In genomic region chrX:16910211-16911095, GRCm38 (mm10) we compare ENCODE assay signal across 9 mouse cellular contexts. TPM values are rescaled to one million over a fixed set of nuclear protein-coding genes. Genes with fewer than 3 reads are reported as not detected.
DNase-seq lines count a peak whose midpoint lies in the region; ATAC-seq and TF ChIP-seq lines count a peak whose summit lies in the region.
"Had no signal": no experiment of that assay in that cellular context is flagged by ENCODE, and none has a peak within 500 bp of the region (broad histone marks: within the 10 kb centered on the region; RNA-seq: fewer than 3 reads in every experiment).

No protein-coding gene starts in this region.

- WGBS in lung, adult 2 months, result 25% methylated on average over 18 of the region's 18 CpGs
- 27% methylated on average over 18 of the region's 18 CpGs for WGBS in hindbrain, postnatal 0 days

- no peaks in the 10 kb centered on the region for H3K36me3 ChIP-seq in hindbrain, postnatal 0 days (ENCODE audit: insufficient read depth, low read length)

- H3K4me3 ChIP-seq in lung, adult 2 months (replicated peaks; ENCODE audit: extremely low read depth, low read depth, low read length), result peak overlapping the region; percentile 28
- peak overlapping the region; percentile 29 for H3K4me3 ChIP-seq in hindbrain, postnatal 0 days (ENCODE audit: low read length)

- DNase-seq in lung, adult 2 months, result no peak
- no peak for DNase-seq in lung, postnatal 14 days
- DNase-seq in embryo, embryonic 11 days, result peak; percentile 26
- DNase-seq in hindbrain, postnatal 0 days (ENCODE audit: low spot score), result peak; percentile 39
- peak; percentile 28 for DNase-seq in retina, embryonic 14.5 days (ENCODE audit: low spot score)
- DNase-seq in T-cell, adult 2 months (ENCODE audit: low spot score), result no peak
- DNase-seq in urinary bladder, postnatal 36 days (ENCODE audit: low spot score in 2 of 2), result no peak

- peak overlapping the region; percentile 33; the same call in 1 of the 2 replicates for H3K9ac ChIP-seq in hindbrain, postnatal 0 days (replicated peaks; ENCODE audit: low read length)

- no peak for TF ChIP-seq POLR2A in lung, adult 2 months (IDR thresholded peaks at IDR 0.05; ENCODE audit: borderline replicate concordance, extremely low read depth, low read depth, low read length)

- H3K27me3 ChIP-seq in hindbrain, postnatal 0 days (ENCODE audit: insufficient read depth, low read length), result no peaks in the 10 kb centered on the region

- H3K4me2 ChIP-seq in hindbrain, postnatal 0 days (ENCODE audit: low read depth, low read length), result peak overlapping the region; percentile 53

- no peak for TF ChIP-seq CTCF in lung, adult 2 months (IDR thresholded peaks at IDR 0.05; ENCODE audit: insufficient read depth, low read length)
- no peak for TF ChIP-seq CTCF in hindbrain, postnatal 0 days (IDR thresholded peaks at IDR 0.05; ENCODE audit: low read depth)

- peak; percentile 80 for ATAC-seq in hindbrain, postnatal 0 days
- no peak for ATAC-seq in erythroid progenitor cell, adult 5-6 weeks (replicated peaks; ENCODE audit: low FRiP score, poor library complexity, severe bottlenecking)

- H3K4me1 ChIP-seq in lung, adult 2 months (ENCODE audit: control insufficient read depth, insufficient read depth, low read length), result no peaks in the 10 kb centered on the region; the same call in 1 of the 2 replicates
- no peaks in the 10 kb centered on the region; the same call in 1 of the 2 replicates for H3K4me1 ChIP-seq in hindbrain, postnatal 0 days (ENCODE audit: insufficient read depth, low read length)

- no peaks in the 10 kb centered on the region for H3K9me3 ChIP-seq in hindbrain, postnatal 0 days (ENCODE audit: low read length)

- peak overlapping the region; percentile 54; the same call in 1 of the 2 replicates for H3K27ac ChIP-seq in hindbrain, postnatal 0 days

RNA-seq across cellular contexts. Expression of gene Ndp, which starts 1.1 kb away (rescaled TPM):
- 0.14 and 0.20 TPM in 2 replicates for polyA plus RNA-seq in lung, adult 2 months (2012; rRNA removed)
- total RNA-seq in hindbrain, postnatal 0 days (2014; rRNA removed), result 5.8 and 9.8 TPM in 2 replicates
- polyA plus RNA-seq in hindbrain, postnatal 0 days (2015; fragmentation: Nextera tagmentation; extraction: Ambion mirVana), result 7.5 and 7.7 TPM in 2 replicates
- total RNA-seq in erythroid progenitor cell, adult 5-6 weeks (2015; ENCODE audit: low replicate concordance), result not detected in 2 replicates
- total RNA-seq in erythroid progenitor cell, adult 5-6 weeks (2017; ENCODE audit: low replicate concordance), result not detected in 2 replicates
- total RNA-seq: heart, adult 18-20 months had no signal

Comparison
In these comparisons a context has a peak if more than half of its experiments do, and no peak if none do; other contexts are left out.
1. DNase-seq: peak in embryo, embryonic 11 days (single experiment), hindbrain, postnatal 0 days (single experiment) and retina, embryonic 14.5 days (single experiment); none in lung, adult 2 months (single experiment), lung, postnatal 14 days (single experiment), T-cell, adult 2 months (single experiment) and urinary bladder, postnatal 36 days (0 of 2).